Comparison of ENCODE assay signal across 14 mouse cellular contexts in the genomic region with DNA sequence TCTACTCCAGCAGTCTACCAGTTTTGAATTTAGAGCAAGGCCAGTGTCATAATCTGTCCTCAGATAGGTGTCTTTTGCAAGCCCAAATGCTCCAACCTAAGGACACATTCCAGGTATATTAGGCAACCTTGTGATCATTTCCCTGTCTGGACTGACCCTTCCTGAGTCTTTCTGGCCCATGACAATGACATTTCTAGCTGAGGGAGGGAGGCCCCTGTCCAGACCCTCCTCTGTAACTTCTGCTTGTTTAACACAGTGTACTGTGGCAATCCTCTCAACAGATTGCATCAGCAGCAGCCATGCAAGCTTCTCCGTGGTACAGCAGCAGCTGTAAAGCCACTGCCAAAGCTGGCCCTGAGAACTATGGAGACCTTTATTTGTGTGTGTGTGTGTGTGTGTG. TPM values are rescaled to one million over a fixed set of nuclear protein-coding genes. Genes with fewer than 3 reads are reported as not detected.
DNase-seq lines count a peak whose midpoint lies in the region; ATAC-seq and TF ChIP-seq lines count a peak whose summit lies in the region.
"Had no signal": no experiment of that assay in that cellular context is flagged by ENCODE, and none has a peak within 500 bp of the region (broad histone marks: within the 10 kb centered on the region; RNA-seq: fewer than 3 reads in every experiment).

No protein-coding gene starts in this region.

- no peak for TF ChIP-seq RAD21 in MEL (IDR thresholded peaks at IDR 0.05; ENCODE audit: low read depth, low read length)

- no peak for TF ChIP-seq CTCF in MEL (IDR thresholded peaks at IDR 0.05 in 2 of 3, conservative IDR thresholded peaks at IDR 0.05 in 1 of 3; ENCODE audit: control insufficient read depth in 1 of 3, insufficient read depth in 1 of 3, low read depth in 2 of 3, low read length in 3 of 3, poor library complexity in 1 of 3, severe bottlenecking in 1 of 3)

- no peaks in the 10 kb centered on the region for H3K79me2 ChIP-seq in MEL (ENCODE audit: control insufficient read depth, insufficient read depth, low read length, poor library complexity)

- no peak overlapping the region; the same call in 1 of the 2 replicates for H3K9ac ChIP-seq in MEL (ENCODE audit: control insufficient read depth, low read depth, low read length, poor library complexity, severe bottlenecking)
- H3K9ac ChIP-seq in embryonic facial prominence, embryonic 13.5 days = no peak overlapping the region
- H3K9ac ChIP-seq: heart, embryonic 12.5 days; hindbrain, embryonic 12.5 days had no signal

- no peak overlapping the region for H3K27ac ChIP-seq in MEL (ENCODE audit: control insufficient read depth, low read depth, low read length)
- 0 out of 2 replicates have a peak overlapping the region, but pooled peaks have one; percentile 1 for H3K27ac ChIP-seq in embryonic facial prominence, embryonic 13.5 days
- H3K27ac ChIP-seq: hindbrain, embryonic 12.5 days had no signal

- no peaks in the 10 kb centered on the region for H3K36me3 ChIP-seq in MEL (ENCODE audit: control insufficient read depth in 1 of 2, insufficient read depth in 2 of 2, low read length in 2 of 2)
- peaks cover 29% of the 10 kb centered on the region for H3K36me3 ChIP-seq in embryonic facial prominence, embryonic 13.5 days

- no peak overlapping the region for H3K4me3 ChIP-seq in MEL (ENCODE audit: control insufficient read depth in 1 of 2, insufficient read depth in 1 of 2, low read depth in 2 of 2, low read length in 2 of 2)
- no peak overlapping the region for H3K4me3 ChIP-seq in embryonic facial prominence, embryonic 13.5 days
- H3K4me3 ChIP-seq: heart, embryonic 12.5 days; hindbrain, embryonic 12.5 days; megakaryocyte, embryonic 14.5 days had no signal

- no peak for ATAC-seq in embryonic facial prominence, embryonic 13.5 days (ENCODE audit: insufficient number of reproducible peaks, insufficient read depth, low FRiP score, low TSS enrichment, low read depth)
- ATAC-seq: forebrain, embryonic 14.5 days; intestine, postnatal 0 days had no signal

- H3K9me3 ChIP-seq in MEL (replicated peaks; ENCODE audit: insufficient read depth, low read length) = no peaks in the 10 kb centered on the region
- no peaks in the 10 kb centered on the region for H3K9me3 ChIP-seq in embryonic facial prominence, embryonic 13.5 days
- H3K9me3 ChIP-seq: heart, embryonic 12.5 days; hindbrain, embryonic 12.5 days; megakaryocyte, embryonic 14.5 days had no signal

- DNase-seq in kidney, postnatal 10 days = peak; percentile 14
- no peak for DNase-seq in kidney, postnatal 36 days
- peak; percentile 13 for DNase-seq in MEL (ENCODE audit: low read depth, low spot score)
- DNase-seq in lung, postnatal 10 days = peak; percentile 48
- DNase-seq in testis, postnatal 14 days (ENCODE audit: low spot score) = no peak
- DNase-seq in thymus, postnatal 14 days = no peak
- DNase-seq: cerebellum, postnatal 14 days; right cerebral cortex, postnatal 4 days had no signal

- TF ChIP-seq EP300 in MEL (IDR thresholded peaks at IDR 0.05; ENCODE audit: low read depth in 1 of 2, low read length in 2 of 2) = no peak

- H3K4me2 ChIP-seq in embryonic facial prominence, embryonic 13.5 days = no peak overlapping the region
- H3K4me2 ChIP-seq: heart, embryonic 12.5 days; hindbrain, embryonic 12.5 days had no signal

- TF ChIP-seq POLR2A in MEL (IDR thresholded peaks at IDR 0.05; ENCODE audit: control insufficient read depth in 1 of 2, insufficient read depth in 1 of 2, low read depth in 1 of 2, low read length in 2 of 2, poor library complexity in 1 of 2) = no peak

- WGBS in embryonic facial prominence, embryonic 13.5 days = 67% methylated on average over 1 of the region's 1 CpGs

- no peaks in the 10 kb centered on the region for H3K4me1 ChIP-seq in MEL (ENCODE audit: control insufficient read depth in 1 of 2, insufficient read depth in 2 of 2, low read length in 2 of 2)
- H3K4me1 ChIP-seq in embryonic facial prominence, embryonic 13.5 days = peaks cover 31% of the 10 kb centered on the region

- H3K27me3 ChIP-seq in MEL (ENCODE audit: control insufficient read depth in 1 of 2, insufficient read depth in 2 of 2, low read length in 2 of 2) = no peaks in the 10 kb centered on the region
- no peaks in the 10 kb centered on the region for H3K27me3 ChIP-seq in embryonic facial prominence, embryonic 13.5 days
- H3K27me3 ChIP-seq: heart, embryonic 12.5 days; hindbrain, embryonic 12.5 days had no signal

TF ChIP-seq in MEL, 35 proteins besides CTCF, POLR2A, EP300 and RAD21:
- TF ChIP-seq E2F4 (IDR thresholded peaks at IDR 0.05; ENCODE audit: borderline replicate concordance, low read depth, low read length) = no peak
- no peak for TF ChIP-seq ZNF384 (IDR thresholded peaks at IDR 0.05; ENCODE audit: low read depth, low read length)
- no peak for TF ChIP-seq NELFE (IDR thresholded peaks at IDR 0.05; ENCODE audit: low read depth, low read length)
- TF ChIP-seq MEF2A (IDR thresholded peaks at IDR 0.05; ENCODE audit: extremely low read depth, insufficient replicate concordance, low read depth, low read length, poor library complexity, severe bottlenecking) = no peak
- no peak for TF ChIP-seq JUND (IDR thresholded peaks at IDR 0.05; ENCODE audit: low read depth, low read length)
- TF ChIP-seq SIN3A (IDR thresholded peaks at IDR 0.05; ENCODE audit: low read length) = no peak
- TF ChIP-seq ZKSCAN1 (IDR thresholded peaks at IDR 0.05; ENCODE audit: low read depth, low read length) = no peak
- TF ChIP-seq CHD1 (IDR thresholded peaks at IDR 0.05; ENCODE audit: low read depth, low read length) = no peak
- TF ChIP-seq MYC (IDR thresholded peaks at IDR 0.05; ENCODE audit: low read depth, low read length) = no peak
- no peak for TF ChIP-seq MAZ (IDR thresholded peaks at IDR 0.05; ENCODE audit: low read depth, low read length)

RNA-seq across cellular contexts. Expression of a gene that starts 19.5 kb away (rescaled TPM):
- total RNA-seq in MEL (2012; rRNA removed) = not detected in 2 replicates
- polyA plus RNA-seq in MEL (2012; ENCODE audit: insufficient read depth in 1 of 2, insufficient read length in 2 of 2, low read depth in 1 of 2, low replicate concordance in 2 of 2, missing spikeins in 1 of 2) = not detected
- 54.0 and 55.8 TPM in 2 replicates for polyA plus RNA-seq in embryonic facial prominence, embryonic 13.5 days (2015; fragmentation: Nextera tagmentation; extraction: Ambion mirVana)

Comparison
In these comparisons a context has a peak if more than half of its experiments do, and no peak if none do; other contexts are left out.
1. DNase-seq: peak in kidney, postnatal 10 days (single experiment), MEL (single experiment) and lung, postnatal 10 days (single experiment); none in kidney, postnatal 36 days (0 of 2), testis, postnatal 14 days (single experiment) and thymus, postnatal 14 days (single experiment).
2. RNA of a gene that starts 19.5 kb away (polyA plus RNA-seq): 54.0 to 55.8 TPM in embryonic facial prominence, embryonic 13.5 days; not detected in MEL; every median in the first group is over 10 times any median in the second.